Mouse (Mus musculus): ENCODE results near the gene Tmem138. TPM values are rescaled to one million over a fixed set of nuclear protein-coding genes. Genes with fewer than 3 reads are reported as not detected.

Tmem138 gene
- polyA plus RNA-seq, 1 experiment = 7.3 TPM

DNA sequence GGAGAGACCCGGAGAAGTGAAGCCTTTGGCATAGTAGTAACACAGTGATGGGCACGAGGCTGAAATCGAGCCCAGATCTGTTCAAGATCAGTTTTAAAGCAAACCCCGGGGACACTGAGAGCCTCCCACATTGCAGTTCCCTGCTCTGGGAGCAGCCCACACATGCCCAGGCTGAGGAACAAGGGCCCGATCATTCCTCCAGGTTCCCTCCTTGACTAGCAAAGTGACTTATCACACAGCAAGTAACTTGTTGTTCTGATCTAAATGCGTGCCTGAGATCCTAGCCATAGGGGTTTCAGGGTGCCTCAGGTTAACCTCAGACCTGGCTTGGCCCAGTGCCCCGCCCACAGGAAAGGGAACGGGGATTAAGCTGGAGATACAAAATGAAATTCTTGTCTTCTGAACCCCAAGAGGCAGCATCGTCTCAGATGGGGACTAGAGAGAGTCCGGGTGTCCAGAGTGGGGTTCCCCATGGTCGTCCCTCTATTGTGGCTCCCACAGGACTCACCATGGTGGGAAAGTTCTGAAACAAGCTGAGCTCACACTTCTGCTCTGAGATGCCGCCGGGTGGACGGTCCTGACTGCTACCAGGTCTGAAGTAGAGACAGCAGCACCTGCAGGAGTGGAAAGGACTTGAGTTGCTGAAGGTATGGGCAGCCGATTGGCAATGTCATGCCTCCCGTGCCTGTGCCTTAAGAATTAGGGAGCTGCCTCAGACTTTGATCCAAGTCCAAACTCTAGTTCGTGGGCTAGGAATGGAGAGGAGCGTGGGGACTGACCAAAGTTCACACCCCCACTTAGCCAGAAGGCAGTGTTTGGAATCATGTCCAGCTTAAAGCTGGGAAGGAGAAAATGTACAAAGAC lies 26.7 kb upstream of the Tmem138 start:
- no peaks in the 10 kb centered on the region for H3K27me3 ChIP-seq (ENCODE audit: control insufficient read depth, insufficient read depth, low read length)
- H3K36me3 ChIP-seq (ENCODE audit: control insufficient read depth, insufficient read depth, low read length) = peaks cover 7% of the 10 kb centered on the region
- 80% methylated on average over 18 of the region's 18 CpGs for WGBS
- TF ChIP-seq CTCF (IDR thresholded peaks at IDR 0.05; ENCODE audit: extremely low read depth, insufficient read depth, insufficient read length, insufficient replicate concordance) (no peak), POLR2A (IDR thresholded peaks at IDR 0.05; ENCODE audit: low read depth, low read length) (no peak)
- no peak for DNase-seq (ENCODE audit: low read depth in 1 of 2, low spot score in 2 of 2)
- peaks cover 5% of the 10 kb centered on the region; the same call in 1 of the 2 replicates for H3K4me1 ChIP-seq (ENCODE audit: control insufficient read depth, insufficient read depth, insufficient read length)
- no peak overlapping the region for H3K4me3 ChIP-seq (ENCODE audit: extremely low read depth, insufficient read depth, insufficient read length)
- H3K27ac ChIP-seq (ENCODE audit: insufficient read depth, low read length) = 0 out of 2 replicates have a peak overlapping the region, but pooled peaks have one; percentile 58

DNA sequence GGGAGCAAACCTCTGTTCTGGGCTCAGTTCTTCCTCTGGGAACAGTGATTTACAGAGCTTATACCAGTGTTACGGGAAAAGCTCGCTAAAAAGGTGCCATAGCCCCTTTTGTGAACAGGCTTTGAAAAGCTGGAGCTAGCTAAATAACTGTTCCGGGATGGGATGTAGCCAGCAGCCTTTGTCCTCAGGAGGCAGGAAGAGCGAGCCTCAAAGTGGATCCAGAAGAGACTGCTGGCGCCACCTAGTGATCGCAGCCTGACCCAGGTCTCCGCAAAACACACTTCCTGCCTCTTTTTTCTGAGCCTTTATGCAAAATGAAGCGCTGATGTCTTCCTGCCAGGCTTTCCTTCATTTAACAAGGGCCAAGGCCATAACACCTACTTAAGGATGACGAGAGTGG lies 25.6 kb upstream of the Tmem138 start:
- no peaks in the 10 kb centered on the region for H3K27me3 ChIP-seq (ENCODE audit: control insufficient read depth, insufficient read depth, low read length)
- peaks cover 1% of the 10 kb centered on the region for H3K36me3 ChIP-seq (ENCODE audit: control insufficient read depth, insufficient read depth, low read length)
- no peak for TF ChIP-seq POLR2A (IDR thresholded peaks at IDR 0.05; ENCODE audit: low read depth, low read length)
- TF ChIP-seq CTCF (IDR thresholded peaks at IDR 0.05; ENCODE audit: extremely low read depth, insufficient read depth, insufficient read length, insufficient replicate concordance) = peak; percentile 91
- 2% methylated on average over 9 of the region's 9 CpGs for WGBS
- H3K4me3 ChIP-seq (ENCODE audit: extremely low read depth, insufficient read depth, insufficient read length) = no peak overlapping the region
- peaks cover 5% of the 10 kb centered on the region; the same call in 1 of the 2 replicates for H3K4me1 ChIP-seq (ENCODE audit: control insufficient read depth, insufficient read depth, insufficient read length)
- peak overlapping the region; percentile 45 for H3K27ac ChIP-seq (ENCODE audit: insufficient read depth, low read length)
- DNase-seq (ENCODE audit: low read depth in 1 of 2, low spot score in 2 of 2) = peak; percentile 73 to 88

DNA sequence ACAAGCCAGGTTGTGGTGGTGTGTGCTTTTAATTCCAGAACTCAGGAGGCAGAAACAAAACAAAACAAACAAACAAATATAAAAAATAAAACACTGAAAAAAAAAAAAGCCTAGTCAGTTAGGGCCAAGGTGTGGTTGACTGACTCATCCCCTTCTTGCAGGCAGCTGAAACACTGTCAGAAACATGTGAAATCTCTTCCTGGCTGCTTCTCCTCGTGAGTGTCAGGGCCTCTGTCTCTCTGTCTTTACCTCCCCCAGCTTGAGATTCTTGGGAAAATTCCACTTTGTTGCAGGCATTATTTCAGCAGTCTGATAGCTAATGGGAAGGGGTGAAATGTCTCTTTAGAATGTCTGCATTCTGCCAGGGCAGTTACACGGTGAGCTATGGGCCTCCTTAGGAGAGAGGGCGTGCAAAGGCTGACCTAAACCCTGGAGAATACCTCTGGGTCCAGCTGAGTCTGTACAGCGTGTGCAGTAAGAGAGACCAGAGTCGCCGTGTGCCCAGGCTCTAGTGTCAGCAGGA lies 25.1 kb upstream of the Tmem138 start:
- WGBS = 28% methylated on average over 6 of the region's 6 CpGs
- TF ChIP-seq CTCF (IDR thresholded peaks at IDR 0.05; ENCODE audit: extremely low read depth, insufficient read depth, insufficient read length, insufficient replicate concordance) = no peak
- no peak for TF ChIP-seq POLR2A (IDR thresholded peaks at IDR 0.05; ENCODE audit: low read depth, low read length)
- peak overlapping the region; percentile 45 for H3K27ac ChIP-seq (ENCODE audit: insufficient read depth, low read length)
- H3K4me1 ChIP-seq (ENCODE audit: control insufficient read depth, insufficient read depth, insufficient read length) = peaks cover 5% of the 10 kb centered on the region; the same call in 1 of the 2 replicates
- H3K27me3 ChIP-seq (ENCODE audit: control insufficient read depth, insufficient read depth, low read length) = no peaks in the 10 kb centered on the region
- H3K4me3 ChIP-seq (ENCODE audit: extremely low read depth, insufficient read depth, insufficient read length) = no peak overlapping the region
- no peaks in the 10 kb centered on the region for H3K36me3 ChIP-seq (ENCODE audit: control insufficient read depth, insufficient read depth, low read length)
- DNase-seq (ENCODE audit: low read depth in 1 of 2, low spot score in 2 of 2) = no peak

DNA sequence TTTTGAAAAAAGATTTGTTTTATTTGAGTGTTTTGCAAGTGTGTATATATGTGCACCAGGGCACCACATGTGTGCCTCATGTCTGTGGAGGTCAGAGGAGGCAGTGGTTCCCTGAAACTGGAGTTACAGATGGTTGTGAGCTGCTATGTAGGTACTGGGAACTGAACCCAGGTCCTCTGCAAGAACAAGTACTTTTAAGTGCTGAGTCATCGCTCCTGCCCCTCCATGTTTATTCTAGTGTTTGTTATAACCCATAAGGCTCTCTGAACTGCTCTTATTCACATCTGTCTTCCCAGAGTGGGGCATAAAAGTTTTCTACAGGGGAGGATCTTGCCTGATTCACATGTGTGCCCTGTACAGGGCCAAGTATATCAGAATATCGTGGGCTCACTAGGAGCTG lies 22.5 kb upstream of the Tmem138 start:
- H3K4me3 ChIP-seq (ENCODE audit: extremely low read depth, insufficient read depth, insufficient read length) = no peak overlapping the region
- no peak for DNase-seq (ENCODE audit: low read depth in 1 of 2, low spot score in 2 of 2)
- H3K36me3 ChIP-seq (ENCODE audit: control insufficient read depth, insufficient read depth, low read length) = peaks cover 5% of the 10 kb centered on the region; the same call in 1 of the 2 replicates
- no peaks in the 10 kb centered on the region for H3K27me3 ChIP-seq (ENCODE audit: control insufficient read depth, insufficient read depth, low read length)
- WGBS = 96% methylated on average over 2 of the region's 2 CpGs
- TF ChIP-seq CTCF (IDR thresholded peaks at IDR 0.05; ENCODE audit: extremely low read depth, insufficient read depth, insufficient read length, insufficient replicate concordance) (no peak), POLR2A (IDR thresholded peaks at IDR 0.05; ENCODE audit: low read depth, low read length) (no peak)
- H3K4me1 ChIP-seq (ENCODE audit: control insufficient read depth, insufficient read depth, insufficient read length) = peaks cover 4% of the 10 kb centered on the region; the same call in 1 of the 2 replicates
- no peak overlapping the region for H3K27ac ChIP-seq (ENCODE audit: insufficient read depth, low read length)

DNA sequence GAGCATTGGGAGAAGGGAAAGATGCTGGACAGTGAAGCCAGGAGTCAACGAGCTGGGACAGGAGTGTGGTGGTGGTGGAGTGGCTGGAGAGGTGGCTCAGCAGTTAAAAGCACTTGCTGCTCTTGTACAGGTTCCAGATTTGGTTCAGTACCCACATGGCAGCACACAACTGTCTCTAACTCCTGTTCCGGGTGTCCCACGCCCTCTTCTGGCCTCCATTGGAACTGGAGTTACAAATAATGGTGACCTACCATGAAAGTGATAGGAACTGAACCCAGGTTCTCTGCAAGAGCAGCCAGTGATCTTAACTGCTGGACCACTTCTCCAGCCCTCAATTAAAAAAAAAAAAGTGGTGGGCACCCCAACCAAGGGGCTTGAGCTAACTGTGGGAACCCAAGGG lies 21.0 kb upstream of the Tmem138 start:
- Histone ChIP-seq H3K4me1 (ENCODE audit: control insufficient read depth, insufficient read depth, insufficient read length) (peaks cover 2% of the 10 kb centered on the region; the same call in 1 of the 2 replicates), H3K27me3 (ENCODE audit: control insufficient read depth, insufficient read depth, low read length) (no peaks in the 10 kb centered on the region), H3K4me3 (ENCODE audit: extremely low read depth, insufficient read depth, insufficient read length) (no peak overlapping the region), H3K36me3 (ENCODE audit: control insufficient read depth, insufficient read depth, low read length) (peaks cover 10% of the 10 kb centered on the region; the same call in 1 of the 2 replicates), H3K27ac (ENCODE audit: insufficient read depth, low read length) (no peak overlapping the region)
- 38% methylated on average over 3 of the region's 3 CpGs for WGBS
- no peak for DNase-seq (ENCODE audit: low read depth in 1 of 2, low spot score in 2 of 2)
- TF ChIP-seq POLR2A (IDR thresholded peaks at IDR 0.05; ENCODE audit: low read depth, low read length) = no peak
- TF ChIP-seq CTCF (IDR thresholded peaks at IDR 0.05; ENCODE audit: extremely low read depth, insufficient read depth, insufficient read length, insufficient replicate concordance) = peak; percentile 20; the same call in 1 of the 2 replicates

DNA sequence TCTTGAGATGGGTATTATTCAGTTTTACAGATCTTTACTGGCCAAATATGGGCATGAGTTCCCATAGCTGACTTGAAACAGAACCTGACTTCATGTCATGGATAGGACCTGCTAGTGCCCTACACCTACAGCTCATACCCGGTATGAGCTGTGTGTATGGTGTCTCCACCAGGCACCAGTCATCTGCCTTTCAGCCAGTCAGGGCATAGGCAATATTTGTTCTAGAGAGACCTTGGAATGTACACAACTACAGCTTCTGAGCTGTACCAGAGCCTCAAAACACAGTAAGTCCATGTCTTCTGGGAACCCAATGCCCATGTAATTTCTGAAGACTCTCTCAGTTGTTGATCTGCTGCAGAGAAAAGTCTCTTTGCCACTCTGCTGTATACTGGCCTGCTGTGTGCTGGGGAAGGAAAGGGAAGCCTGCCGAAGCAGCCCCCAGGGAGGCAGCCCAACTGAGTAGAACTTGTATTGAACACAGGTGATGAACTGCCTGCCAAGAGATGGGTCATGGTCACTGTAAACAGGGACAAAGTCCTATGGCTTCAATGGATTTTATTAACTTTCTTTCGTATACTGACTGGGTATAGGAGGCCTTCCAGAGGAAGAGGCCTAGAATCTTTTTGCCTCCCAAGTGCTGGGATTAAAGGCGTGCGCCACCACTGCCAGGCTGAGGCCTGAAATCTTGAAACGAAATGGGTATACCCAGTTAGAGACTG lies 14.7 kb upstream of the Tmem138 start:
- no peak overlapping the region for H3K27ac ChIP-seq (ENCODE audit: insufficient read depth, low read length)
- 88% methylated on average over 6 of the region's 6 CpGs for WGBS
- H3K4me1 ChIP-seq (ENCODE audit: control insufficient read depth, insufficient read depth, insufficient read length) = no peaks in the 10 kb centered on the region

More for the DNA sequence above, 14.7 kb upstream of the Tmem138 start:
- no peak for DNase-seq (ENCODE audit: low read depth in 1 of 2, low spot score in 2 of 2)
- H3K27me3 ChIP-seq (ENCODE audit: control insufficient read depth, insufficient read depth, low read length) = no peaks in the 10 kb centered on the region
- peaks cover 47% of the 10 kb centered on the region for H3K36me3 ChIP-seq (ENCODE audit: control insufficient read depth, insufficient read depth, low read length)
- H3K4me3 ChIP-seq (ENCODE audit: extremely low read depth, insufficient read depth, insufficient read length) = no peak overlapping the region
- TF ChIP-seq CTCF (IDR thresholded peaks at IDR 0.05; ENCODE audit: extremely low read depth, insufficient read depth, insufficient read length, insufficient replicate concordance) (no peak), POLR2A (IDR thresholded peaks at IDR 0.05; ENCODE audit: low read depth, low read length) (no peak)
